Mouse (Mus musculus) heart, postnatal 0 days (tissue): Measurements from ENCODE around the gene Hmcn2. TPM values are rescaled to one million over a fixed set of nuclear protein-coding genes. Genes with fewer than 3 reads are reported as not detected.

Source experiments
- ATAC-seq: fragments of 200-750 bp; cut with Nextera tagmentation; 2 replicates; pipeline ENCODE4 v1.8.0; 2017; ENCODE audit warnings: low read depth, moderate number of reproducible peaks, moderate library complexity; ENCODE audit not compliant: insufficient read depth
- DNase-seq: peaks from one replicate; pipeline ENCODE4 v3.0.0-alpha.2; 2016; ENCODE audit warnings: low spot score
- H3K27ac ChIP-seq: fragments of 300-500 bp; sonication (generic); 2 replicates; pipeline ENCODE4 v1.5.1; 2014; ENCODE audit warnings: low read depth, mild to moderate bottlenecking
- H3K27me3 ChIP-seq: fragments of 300-500 bp; sonication (generic); 2 replicates; pipeline ENCODE4 v1.6.1; 2014; ENCODE audit warnings: low read length, mixed read lengths; ENCODE audit not compliant: control insufficient read depth, insufficient read depth
- H3K36me3 ChIP-seq: fragments of 300-500 bp; sonication (generic); replicated peaks from 2 replicates; pipeline ENCODE4 v1.6.1; 2014; ENCODE audit warnings: low read length, mixed read lengths; ENCODE audit not compliant: control insufficient read depth, insufficient read depth
- H3K4me1 ChIP-seq: fragments of 300-500 bp; sonication (generic); 2 replicates; pipeline ENCODE4 v1.6.1; 2014; ENCODE audit warnings: antibody characterized with exemption; ENCODE audit not compliant: control insufficient read depth, insufficient read depth
- H3K4me2 ChIP-seq: fragments of 300-500 bp; sonication (generic); 2 replicates; pipeline ENCODE4 v1.6.1; 2014; ENCODE audit warnings: low read depth, mild to moderate bottlenecking, low read length, moderate library complexity
- H3K4me3 ChIP-seq: fragments of 300-500 bp; sonication (generic); 2 replicates; pipeline ENCODE4 v1.5.1; 2014; ENCODE audit warnings: low read depth, low read length
- H3K9ac ChIP-seq: fragments of 300-500 bp; sonication (generic); replicated peaks from 2 replicates; pipeline ENCODE4 v1.6.1; 2014; ENCODE audit warnings: low read depth, low read length, mixed read lengths
- H3K9me3 ChIP-seq: fragments of 300-500 bp; sonication (generic); replicated peaks from 2 replicates; pipeline ENCODE4 v1.6.1; 2016; ENCODE audit warnings: low read length; ENCODE audit not compliant: control insufficient read depth
- CTCF ChIP-seq: IDR thresholded peaks from 2 replicates; pipeline ENCODE4 v1.5.1; 2016; ENCODE audit warnings: antibody characterized with exemption, control low read depth, low read depth
- EP300 ChIP-seq: IDR thresholded peaks from 2 replicates; pipeline ENCODE4 v1.6.1; 2016; ENCODE audit warnings: antibody characterized with exemption, low read depth
- WGBS: fragments of 180-500 bp; shearing (Covaris S2); extraction: QIAGEN DNeasy Blood & Tissue Kit; methylation state at CpG from one replicate; pipeline ENCODE4 v1.1.7; 2014; 5-methylcytosine and 5-hydroxymethylcytosine counted together
- polyA plus RNA-seq: library from polyadenylated mRNA; unstranded; fragments of >200 nt; fragmentation: Nextera tagmentation; extraction: Ambion mirVana; gene quantifications from 2 replicates; pipeline ENCODE4 v1.2.1, GENCODE M21; 2015
- total RNA-seq: library from RNA; depleted of rRNA; stranded (reverse); fragments of >200 nt; gene quantifications from 2 replicates; pipeline ENCODE4 v1.2.3, GENCODE M21; 2014; ENCODE audit warnings: low replicate concordance

Hmcn2 gene
- total and polyA plus RNA-seq, 2 experiments from 2014 or later: 0.67 to 3.1 TPM

DNA sequence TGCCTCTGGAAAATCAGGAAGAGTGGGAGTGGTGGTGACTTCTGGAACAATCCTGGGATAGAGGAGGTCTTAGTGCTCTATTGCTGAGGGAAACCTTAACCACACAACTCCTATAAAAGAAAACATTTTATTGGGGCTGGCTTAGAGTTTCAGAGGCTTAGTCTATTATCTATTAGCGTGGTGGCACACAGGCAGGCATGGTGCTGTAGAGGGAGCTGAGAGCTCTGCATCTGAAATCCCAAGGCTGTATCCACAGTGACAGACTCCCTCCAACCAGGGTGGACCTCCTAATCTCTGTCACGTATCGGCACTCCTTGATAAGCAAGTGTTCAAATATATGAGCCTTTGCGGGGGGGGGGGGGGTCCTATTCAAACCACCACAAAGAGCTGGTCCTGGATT lies 15.4 kb upstream of the Hmcn2 start:
- no peaks in the 10 kb centered on the region for H3K9me3 ChIP-seq
- no peak for ATAC-seq
- no peak overlapping the region for H3K27ac ChIP-seq
- peak overlapping the region; percentile 52; the same call in 1 of the 2 replicates for H3K4me3 ChIP-seq
- H3K27me3 ChIP-seq: no peaks in the 10 kb centered on the region
- no peak overlapping the region for H3K9ac ChIP-seq
- TF ChIP-seq CTCF: no peak
- no peak for TF ChIP-seq EP300
- H3K4me1 ChIP-seq: peaks cover 4% of the 10 kb centered on the region
- H3K4me2 ChIP-seq: peak overlapping the region; percentile 63
- WGBS: 35% methylated on average over 4 of the region's 4 CpGs
- no peaks in the 10 kb centered on the region for H3K36me3 ChIP-seq
- DNase-seq: no peak

- no peak for ATAC-seq
- Histone ChIP-seq H3K4me2 (peak overlapping the region; percentile 13; the same call in 1 of the 2 replicates), H3K27ac (no peak overlapping the region), H3K4me3 (no peak overlapping the region), H3K9ac (no peak overlapping the region), H3K9me3 (no peaks in the 10 kb centered on the region), H3K36me3 (no peaks in the 10 kb centered on the region), H3K4me1 (peaks cover 4% of the 10 kb centered on the region), H3K27me3 (no peaks in the 10 kb centered on the region)
- peak; percentile 39 for DNase-seq
- WGBS: 17% methylated on average over 4 of the region's 4 CpGs
- TF ChIP-seq CTCF (peak; percentile 67), EP300 (no peak)
Measured at GRCm38 (mm10) chr2:31299266-31299665, 14.9 kb upstream of the Hmcn2 start.

DNA sequence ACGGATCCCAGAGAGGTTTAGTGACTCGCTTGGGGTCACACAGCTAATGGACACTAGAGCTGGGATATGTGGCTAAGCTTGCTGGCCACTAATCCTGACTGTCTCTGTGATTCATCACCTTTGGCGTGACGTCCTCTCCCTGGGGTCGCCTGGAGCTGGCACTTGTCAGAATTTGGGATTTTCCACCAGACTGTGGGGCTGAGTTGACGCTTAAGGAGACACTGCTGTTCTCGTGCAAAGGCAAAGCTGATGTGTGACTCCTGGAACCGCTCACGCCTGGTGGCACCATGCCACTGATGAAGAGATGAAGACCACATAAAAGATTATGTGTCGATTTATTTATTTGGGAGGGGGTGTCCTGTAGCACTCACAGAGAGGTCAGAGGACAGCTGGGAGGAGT lies 14.2 kb upstream of the Hmcn2 start:
- H3K4me3 ChIP-seq: no peak overlapping the region
- H3K9me3 ChIP-seq: no peaks in the 10 kb centered on the region
- H3K27ac ChIP-seq: no peak overlapping the region
- ATAC-seq (no peak), DNase-seq (no peak)
- no peak for TF ChIP-seq EP300
- TF ChIP-seq CTCF: no peak
- no peak overlapping the region for H3K9ac ChIP-seq
- no peaks in the 10 kb centered on the region for H3K36me3 ChIP-seq
- no peaks in the 10 kb centered on the region for H3K27me3 ChIP-seq
- peaks cover 4% of the 10 kb centered on the region for H3K4me1 ChIP-seq
- no peak overlapping the region for H3K4me2 ChIP-seq
- 72% methylated on average over 10 of the region's 10 CpGs for WGBS

DNA sequence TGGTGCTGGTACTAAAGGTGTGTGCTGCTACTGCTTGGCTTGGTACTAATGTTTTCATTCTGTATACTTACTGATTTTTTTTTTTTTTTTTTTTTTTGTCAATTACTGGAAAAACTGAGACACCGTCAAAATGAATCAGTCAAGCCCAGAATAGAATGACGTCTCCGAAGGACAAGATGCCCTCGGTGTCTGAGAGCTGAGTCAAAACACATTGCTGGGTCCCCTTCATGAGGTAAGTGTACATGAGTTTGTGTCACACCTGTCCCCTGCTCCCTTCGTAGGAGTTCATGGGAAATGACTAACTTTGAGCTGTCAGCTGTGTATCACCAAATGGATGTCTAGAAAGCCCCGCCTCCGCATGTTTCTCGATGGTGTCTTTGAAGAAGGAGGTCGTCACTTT lies 11.0 kb upstream of the Hmcn2 start:
- H3K9ac ChIP-seq: no peak overlapping the region
- TF ChIP-seq EP300: no peak
- no peak for TF ChIP-seq CTCF
- no peaks in the 10 kb centered on the region for H3K9me3 ChIP-seq
- H3K4me2 ChIP-seq: no peak overlapping the region
- no peak overlapping the region for H3K4me3 ChIP-seq
- H3K4me1 ChIP-seq: peaks cover 3% of the 10 kb centered on the region
- no peaks in the 10 kb centered on the region for H3K36me3 ChIP-seq
- DNase-seq (no peak), ATAC-seq (no peak)
- H3K27ac ChIP-seq: no peak overlapping the region
- H3K27me3 ChIP-seq: no peaks in the 10 kb centered on the region
- WGBS: 67% methylated on average over 9 of the region's 9 CpGs

GRCm38 (mm10) chr2:31304191-31304590 lies 10.0 kb upstream of the Hmcn2 start:
- H3K36me3 ChIP-seq: no peaks in the 10 kb centered on the region
- H3K9ac ChIP-seq: no peak overlapping the region
- WGBS: 56% methylated on average over 9 of the region's 9 CpGs
- no peak overlapping the region for H3K4me2 ChIP-seq
- no peak for DNase-seq
- no peak overlapping the region for H3K4me3 ChIP-seq
- H3K4me1 ChIP-seq: no peaks in the 10 kb centered on the region
- H3K9me3 ChIP-seq: no peaks in the 10 kb centered on the region
- H3K27me3 ChIP-seq: no peaks in the 10 kb centered on the region
- ATAC-seq: no peak
- no peak for TF ChIP-seq CTCF
- TF ChIP-seq EP300: no peak
- no peak overlapping the region for H3K27ac ChIP-seq

DNA sequence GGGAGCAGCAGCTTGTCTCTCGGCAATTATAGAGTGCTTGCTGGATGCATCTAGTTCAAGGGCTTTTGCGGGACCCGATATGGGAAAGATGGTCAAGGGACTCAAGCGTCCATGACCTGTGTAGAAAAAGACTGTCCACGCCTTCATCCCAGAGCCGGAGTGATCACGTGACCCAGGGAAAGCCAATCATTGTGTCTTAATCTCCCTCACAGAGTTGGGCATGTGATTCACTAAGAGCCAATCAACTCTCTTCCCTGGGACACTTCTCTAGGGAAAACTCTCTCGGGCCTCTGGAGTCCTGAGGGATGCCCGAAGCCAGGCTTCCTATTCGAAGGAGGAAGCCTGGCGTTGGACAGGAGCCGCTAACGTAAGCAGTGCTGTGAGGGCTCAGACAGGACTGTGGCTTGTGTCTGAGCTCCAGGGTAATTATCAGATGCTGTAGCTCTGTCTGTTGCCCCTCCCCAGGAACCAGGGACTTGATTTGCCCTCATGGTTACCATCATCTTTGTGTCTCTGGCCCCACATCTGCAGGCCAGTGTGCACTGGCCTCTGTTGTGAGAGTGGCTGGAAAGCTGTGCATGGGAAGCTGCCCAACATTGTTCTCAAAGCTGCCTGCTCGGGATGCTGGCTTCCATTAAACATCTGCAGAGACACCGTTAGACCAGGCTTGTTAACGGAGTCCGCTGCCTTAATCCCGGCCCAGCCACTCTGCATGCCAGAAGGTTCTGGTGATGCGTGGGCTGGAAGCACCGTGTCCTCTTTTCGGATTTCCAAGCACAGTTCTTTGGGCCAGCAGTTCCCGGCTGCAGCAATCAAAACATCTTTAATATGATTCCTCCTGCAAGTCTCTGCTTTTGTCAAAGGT lies 9.2 kb upstream of the Hmcn2 start:
- no peaks in the 10 kb centered on the region for H3K4me1 ChIP-seq
- H3K36me3 ChIP-seq: no peaks in the 10 kb centered on the region
- H3K27me3 ChIP-seq: no peaks in the 10 kb centered on the region
- H3K9me3 ChIP-seq: no peaks in the 10 kb centered on the region
- TF ChIP-seq EP300: no peak
- TF ChIP-seq CTCF: no peak
- H3K4me3 ChIP-seq: no peak overlapping the region
- 75% methylated on average over 22 of the region's 22 CpGs for WGBS
- H3K9ac ChIP-seq: no peak overlapping the region
- no peak for ATAC-seq
- no peak for DNase-seq
- no peak overlapping the region for H3K4me2 ChIP-seq
- H3K27ac ChIP-seq: no peak overlapping the region
